Mouse (Mus musculus) CH12.LX (cell line): ENCODE measurements around the gene Rpgr. TPM values are rescaled to one million over a fixed set of nuclear protein-coding genes. Genes with fewer than 3 reads are reported as not detected.

Experiments used
- DNase-seq: peaks from one replicate; pipeline ENCODE4 v3.0.0-alpha.2; 2013; ENCODE audit errors: extremely low read depth
- H3K27ac ChIP-seq: 2 replicates; pipeline ENCODE4 v1.5.1; 2012; ENCODE audit warnings: low read depth, mild to moderate bottlenecking, control low read depth, moderate library complexity; ENCODE audit not compliant: insufficient read depth
- H3K27me3 ChIP-seq: replicated peaks from 2 replicates; pipeline ENCODE3; 2012; ENCODE audit warnings: inconsistent platforms
- H3K36me3 ChIP-seq, 2 experiments: replicated peaks in 1 of 2; 2 replicates each; pipeline versions ENCODE3 to v1.6.1; 2012; ENCODE audit warnings: inconsistent platforms in 1 of 2, low read length in 1 of 2, mild to moderate bottlenecking in 1 of 2, mixed read lengths in 1 of 2, moderate library complexity in 1 of 2; ENCODE audit not compliant: control insufficient read depth in 1 of 2, insufficient read depth in 1 of 2
- H3K4me1 ChIP-seq, 2 experiments: 2 replicates each; pipeline ENCODE4 v1.6.1; 2012; ENCODE audit warnings: inconsistent platforms in 1 of 2, moderate library complexity in 1 of 2; ENCODE audit not compliant: insufficient read depth in 2 of 2, control insufficient read depth in 1 of 2
- H3K4me2 ChIP-seq: 2 replicates; pipeline ENCODE4 v1.6.1; 2012; ENCODE audit warnings: low read depth, mild to moderate bottlenecking, control low read depth; ENCODE audit not compliant: poor library complexity, insufficient read depth, severe bottlenecking
- H3K4me3 ChIP-seq, 3 experiments: fragments of 150-350 bp in 1 of 3; sonication (generic) in 1 of 3; replicated peaks in 1 of 3; 2 replicates each; pipeline versions ENCODE3 to v1.5.1; 2011 to 2012; ENCODE audit warnings: low read depth in 2 of 3, low read length in 2 of 3, mild to moderate bottlenecking in 2 of 3, moderate library complexity in 2 of 3, control low read depth in 1 of 3, improper control_type of control experiment in 1 of 3, inconsistent platforms in 1 of 3, mixed read lengths in 1 of 3; ENCODE audit not compliant: poor library complexity in 1 of 3
- H3K79me2 ChIP-seq: replicated peaks from 2 replicates; pipeline ENCODE4 v1.6.1; 2012; ENCODE audit warnings: mild to moderate bottlenecking, moderate library complexity; ENCODE audit not compliant: control insufficient read depth, poor library complexity, insufficient read depth, severe bottlenecking; ENCODE audit errors: extremely low read depth
- H3K9ac ChIP-seq: 2 replicates; pipeline ENCODE4 v1.6.1; 2012; ENCODE audit warnings: low read depth, mild to moderate bottlenecking, control low read depth, moderate library complexity; ENCODE audit not compliant: insufficient read depth
- H3K9me3 ChIP-seq: replicated peaks from 2 replicates; pipeline ENCODE3; 2012; ENCODE audit warnings: low read length, inconsistent platforms, mixed read lengths
- CHD2 ChIP-seq: IDR thresholded peaks from 2 replicates; pipeline ENCODE4 v1.6.1; 2011; ENCODE audit warnings: low read length, improper control_type of control experiment
- EP300 ChIP-seq: IDR thresholded peaks from 2 replicates; pipeline ENCODE4 v1.6.1; 2011; ENCODE audit warnings: low read length, improper control_type of control experiment
- GABPA ChIP-seq: IDR thresholded peaks from 2 replicates; pipeline ENCODE4 v1.6.1; 2012; ENCODE audit warnings: low read depth, low read length, improper control_type of control experiment, inconsistent platforms; ENCODE audit not compliant: insufficient replicate concordance
- HCFC1 ChIP-seq: IDR thresholded peaks from 2 replicates; pipeline ENCODE4 v1.6.1; 2012; ENCODE audit warnings: low read depth, mild to moderate bottlenecking, inconsistent platforms, low read length, improper control_type of control experiment
- IRF4 ChIP-seq: IDR thresholded peaks from 2 replicates; pipeline ENCODE4 v1.6.1; 2014; ENCODE audit warnings: low read depth, mild to moderate bottlenecking, inconsistent platforms, low read length, improper control_type of control experiment
- KAT2A ChIP-seq: IDR thresholded peaks from 2 replicates; pipeline ENCODE4 v1.6.1; 2012; ENCODE audit warnings: low read length, improper control_type of control experiment, inconsistent platforms; ENCODE audit not compliant: insufficient replicate concordance
- MAFK ChIP-seq: IDR thresholded peaks from 2 replicates; pipeline ENCODE4 v1.6.1; 2011; ENCODE audit warnings: low read length, improper control_type of control experiment; ENCODE audit not compliant: insufficient replicate concordance
- MAX ChIP-seq: IDR thresholded peaks from 2 replicates; pipeline ENCODE4 v1.6.1; 2011; ENCODE audit warnings: low read length, improper control_type of control experiment
- MEF2A ChIP-seq: IDR thresholded peaks from 2 replicates; pipeline ENCODE4 v1.6.1; 2014; ENCODE audit warnings: low read depth, mild to moderate bottlenecking, inconsistent platforms, low read length, improper control_type of control experiment, borderline replicate concordance
- MYC ChIP-seq: IDR thresholded peaks from 2 replicates; pipeline ENCODE4 v1.6.1; 2011; ENCODE audit warnings: low read depth, mild to moderate bottlenecking, improper control_type of control experiment, low read length
- NRF1 ChIP-seq: IDR thresholded peaks from 2 replicates; pipeline ENCODE4 v1.6.1; 2014; ENCODE audit warnings: low read depth, mild to moderate bottlenecking, inconsistent platforms, low read length, improper control_type of control experiment, moderate library complexity
- POLR2A ChIP-seq: IDR thresholded peaks from 2 replicates; pipeline ENCODE4 v1.6.1; 2011; ENCODE audit warnings: low read depth, mild to moderate bottlenecking, improper control_type of control experiment, low read length
- RAD21 ChIP-seq: IDR thresholded peaks from 2 replicates; pipeline ENCODE4 v1.6.1; 2011; ENCODE audit warnings: low read depth, mild to moderate bottlenecking, low read length, improper control_type of control experiment, moderate library complexity
- RCOR1 ChIP-seq: conservative IDR thresholded peaks from 2 replicates; pipeline ENCODE4 v1.6.1; 2012; ENCODE audit warnings: low read depth, mild to moderate bottlenecking, inconsistent platforms, low read length, improper control_type of control experiment
- SMC3 ChIP-seq: IDR thresholded peaks from 2 replicates; pipeline ENCODE4 v1.6.1; 2011; ENCODE audit warnings: low read depth, low read length, improper control_type of control experiment
- TBP ChIP-seq: conservative IDR thresholded peaks from 2 replicates; pipeline ENCODE4 v1.6.1; 2011; ENCODE audit warnings: low read depth, low read length, improper control_type of control experiment
- UBTF ChIP-seq: IDR thresholded peaks from 2 replicates; pipeline ENCODE4 v1.6.1; 2012; ENCODE audit warnings: low read depth, mild to moderate bottlenecking, inconsistent platforms, low read length, improper control_type of control experiment, moderate library complexity
- USF1 ChIP-seq: IDR thresholded peaks from 2 replicates; pipeline ENCODE4 v1.6.1; 2014; ENCODE audit warnings: low read depth, mild to moderate bottlenecking, inconsistent platforms, low read length, improper control_type of control experiment
- ZC3H11A ChIP-seq: IDR thresholded peaks from 2 replicates; pipeline ENCODE4 v1.6.1; 2012; ENCODE audit warnings: low read depth, mild to moderate bottlenecking, inconsistent platforms, low read length, improper control_type of control experiment
- ZKSCAN1 ChIP-seq: IDR thresholded peaks from 2 replicates; pipeline ENCODE4 v1.6.1; 2012; ENCODE audit warnings: low read depth, inconsistent platforms, low read length, improper control_type of control experiment, borderline replicate concordance
- ZMIZ1 ChIP-seq: IDR thresholded peaks from 2 replicates; pipeline ENCODE4 v1.6.1; 2012; ENCODE audit warnings: low read depth, mild to moderate bottlenecking, inconsistent platforms, low read length, improper control_type of control experiment
- ZNF384 ChIP-seq: IDR thresholded peaks from 2 replicates; pipeline ENCODE4 v1.6.1; 2012; ENCODE audit warnings: low read depth, low read length, improper control_type of control experiment, inconsistent platforms
- dilution Hi-C: fragments of 300-500 bp; cut with MboI; formaldehyde crosslinking; loops from 2 replicates; pipeline ENCODE4 v1.14.3; 2020; ENCODE audit warnings: low sequenced_read_pairs; ENCODE audit not compliant: extremely low pct_unique_long_range_greater_than_20kb, extremely low pct_ligation_motif_present
- in situ Hi-C: fragments of 300-500 bp; cut with MboI; formaldehyde crosslinking; loops from 3 replicates; pipeline ENCODE4 v1.14.3; 2019; ENCODE audit warnings: low sequenced_read_pairs, low pct_ligation_motif_present, low pct_unique_long_range_greater_than_20kb, mixed read lengths
- polyA plus RNA-seq: library from polyadenylated mRNA; unstranded; fragments of >175 nt; gene quantifications from 2 replicates; pipeline ENCODE4 v1.2.1, GENCODE M21; 2012; ENCODE audit warnings: low read depth; ENCODE audit not compliant: insufficient read length
- total RNA-seq, 2 experiments: library from RNA; depleted of rRNA; stranded (reverse); fragments of 300-350 nt in 1 of 2; fragments of >200 nt in 1 of 2; gene quantifications; 2 replicates each; pipeline ENCODE4 v1.2.3; 2012 to 2014

Rpgr gene
- total and polyA plus RNA-seq, 3 experiments = 4.8 to 8.2 (median 5.9) TPM

DNA sequence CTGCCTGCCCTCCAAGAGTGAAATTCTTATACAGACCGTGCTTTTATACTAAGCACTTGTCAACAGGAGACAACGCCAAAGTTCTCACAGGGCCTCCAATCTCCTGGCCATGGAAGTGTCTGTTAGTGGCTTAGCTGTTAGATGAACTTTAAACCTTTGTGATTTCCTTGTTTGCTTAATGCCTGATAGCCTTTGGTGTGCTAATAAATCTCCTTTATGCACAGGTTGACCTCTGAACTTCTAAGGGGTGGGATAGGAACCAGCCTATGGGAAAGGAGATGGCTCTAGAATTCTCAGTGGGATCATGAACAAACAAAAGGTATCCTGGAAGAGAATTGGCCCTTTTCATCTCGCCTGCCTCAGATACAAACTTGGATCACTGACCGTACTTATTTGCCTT lies 22.8 kb upstream of the Rpgr start:
- Histone ChIP-seq H3K79me2 (no peaks in the 10 kb centered on the region), H3K27me3 (no peaks in the 10 kb centered on the region), H3K36me3 (no peaks in the 10 kb centered on the region), H3K4me1 (no peaks in the 10 kb centered on the region), H3K9me3 (no peaks in the 10 kb centered on the region), H3K27ac (no peak overlapping the region), H3K4me2 (no peak overlapping the region), H3K9ac (no peak overlapping the region), H3K4me3 (no peak overlapping the region)
- no peak for TF ChIP-seq ZNF384
- no peak for TF ChIP-seq MAX
- no peak for TF ChIP-seq RCOR1
- TF ChIP-seq SMC3 = no peak
- TF ChIP-seq TBP = no peak
- no peak for TF ChIP-seq MYC
- no peak for TF ChIP-seq NRF1
- no peak for TF ChIP-seq EP300
- TF ChIP-seq CHD2 = no peak
- no peak for TF ChIP-seq USF1
- no peak for TF ChIP-seq IRF4
- no peak for TF ChIP-seq RAD21
- TF ChIP-seq POLR2A = no peak
- TF ChIP-seq ZKSCAN1 = no peak
- DNase-seq = no peak
- dilution Hi-C loops (no loop called here), in situ Hi-C loops (no loop called here)

DNA sequence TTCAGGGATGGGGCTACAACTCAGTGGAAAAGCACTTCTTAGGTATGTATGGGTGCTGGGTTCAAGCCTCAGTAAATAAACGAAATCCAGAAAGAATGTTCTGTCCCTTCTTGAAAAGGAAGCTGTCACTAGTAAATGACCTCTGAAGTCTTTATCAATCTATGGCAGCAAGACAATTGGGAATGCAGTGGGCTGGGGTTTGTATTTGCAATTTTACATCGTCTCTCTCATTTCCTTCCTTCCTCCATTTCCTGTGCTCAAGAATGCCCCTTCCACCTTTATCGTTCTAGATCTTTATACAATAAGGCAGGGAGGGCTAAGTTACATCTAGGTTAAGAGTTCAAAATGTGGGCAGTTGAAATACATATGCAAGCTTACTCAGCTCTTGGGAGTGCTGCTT lies 17.9 kb upstream of the Rpgr start:
- no peaks in the 10 kb centered on the region for H3K36me3 ChIP-seq
- no peaks in the 10 kb centered on the region for H3K27me3 ChIP-seq
- in situ Hi-C loops (no loop called here), dilution Hi-C loops (no loop called here)
- H3K4me3 ChIP-seq = no peak overlapping the region
- no peak overlapping the region for H3K27ac ChIP-seq
- H3K4me1 ChIP-seq = no peaks in the 10 kb centered on the region
- no peak overlapping the region for H3K4me2 ChIP-seq
- H3K9ac ChIP-seq = no peak overlapping the region
- DNase-seq = no peak
- no peaks in the 10 kb centered on the region for H3K9me3 ChIP-seq
- TF ChIP-seq SMC3 (no peak), MEF2A (no peak), ZC3H11A (no peak), MAX (no peak), USF1 (no peak), GABPA (no peak), KAT2A (no peak), EP300 (no peak), MYC (no peak), MAFK (no peak), RAD21 (no peak), ZMIZ1 (no peak), UBTF (no peak), HCFC1 (no peak)
- no peaks in the 10 kb centered on the region for H3K79me2 ChIP-seq
